Mouse (Mus musculus) forebrain, embryonic 11.5 days (tissue): ENCODE measurements at regions not wholly inside any gene's neighbourhood (a gene's known extent, or its start where the extent isn't known, plus 50 kb on each side); places are given as distances from the start of the nearest gene placed in this dataset.
A peak's percentile ranks its signal among the peaks of the same experiment; 100 is the strongest.

Experiments
- ATAC-seq: fragments of 200-750 bp; cut with Nextera tagmentation; replicated peaks from 2 replicates; pipeline ENCODE4 v1.8.0; 2017; ENCODE audit warnings: moderate TSS enrichment; ENCODE audit not compliant: low FRiP score
- DNase-seq: peaks from one replicate; pipeline ENCODE4 v3.0.0-alpha.2; 2017; ENCODE audit warnings: low spot score
- H3K27ac ChIP-seq: fragments of 300-500 bp; sonication (generic); 2 replicates; pipeline ENCODE4 v1.5.1; 2014; ENCODE audit warnings: low read depth, low read length
- H3K27me3 ChIP-seq: fragments of 300-500 bp; sonication (generic); 2 replicates; pipeline ENCODE4 v1.6.1; 2014; ENCODE audit warnings: mild to moderate bottlenecking, low read length, mixed read lengths; ENCODE audit not compliant: control insufficient read depth, insufficient read depth
- H3K36me3 ChIP-seq: fragments of 300-500 bp; sonication (generic); 2 replicates; pipeline ENCODE4 v1.6.1; 2014; ENCODE audit warnings: mild to moderate bottlenecking, low read length, moderate library complexity, mixed read lengths; ENCODE audit not compliant: control insufficient read depth, insufficient read depth
- H3K4me1 ChIP-seq: fragments of 300-500 bp; sonication (generic); replicated peaks from 2 replicates; pipeline ENCODE4 v1.6.1; 2014; ENCODE audit warnings: low read length, mixed read lengths; ENCODE audit not compliant: control insufficient read depth, insufficient read depth
- H3K4me2 ChIP-seq: fragments of 300-500 bp; sonication (generic); 2 replicates; pipeline ENCODE4 v1.6.1; 2014; ENCODE audit warnings: low read depth, mild to moderate bottlenecking, low read length, moderate library complexity, mixed read lengths; ENCODE audit not compliant: severe bottlenecking
- H3K4me3 ChIP-seq: fragments of 300-500 bp; sonication (generic); 2 replicates; pipeline ENCODE4 v1.5.1; 2014; ENCODE audit warnings: low read depth, low read length
- H3K9ac ChIP-seq: fragments of 300-500 bp; sonication (generic); 2 replicates; pipeline ENCODE4 v1.6.1; 2014; ENCODE audit warnings: low read length
- H3K9me3 ChIP-seq: fragments of 300-500 bp; sonication (generic); 2 replicates; pipeline ENCODE4 v1.6.1; 2016; ENCODE audit warnings: low read length, mixed read lengths; ENCODE audit not compliant: control insufficient read depth
- WGBS: fragments of 180-500 bp; shearing (Covaris S2); extraction: QIAGEN DNeasy Blood & Tissue Kit; methylation state at CpG from one replicate; pipeline ENCODE4 v1.1.7; 2014; 5-methylcytosine and 5-hydroxymethylcytosine counted together

DNA sequence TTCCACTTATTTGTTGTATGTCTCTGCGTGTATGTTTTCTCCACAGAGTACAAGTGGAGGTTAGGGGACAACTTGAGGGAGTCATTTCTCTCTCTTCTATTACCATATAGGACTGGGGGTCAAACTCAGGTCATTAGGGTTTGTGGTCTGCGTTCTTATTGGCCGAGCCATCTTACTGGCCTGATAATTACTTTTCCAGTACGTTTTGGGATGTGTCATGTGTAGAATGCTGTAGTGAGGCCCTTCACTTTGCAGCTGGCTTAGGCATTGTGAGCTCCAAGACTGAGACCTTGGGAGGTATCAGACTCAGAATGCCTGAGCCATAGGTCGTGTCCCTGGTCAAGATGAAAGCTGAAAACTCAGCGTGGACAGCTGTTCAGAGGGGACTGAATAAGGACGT lies 161.7 kb upstream of the 4931429L15Rik start:
- ATAC-seq: no peak
- H3K9ac ChIP-seq: no peak overlapping the region
- H3K27me3 ChIP-seq: no peaks in the 10 kb centered on the region
- no peaks in the 10 kb centered on the region for H3K9me3 ChIP-seq
- no peak overlapping the region for H3K4me2 ChIP-seq
- H3K4me3 ChIP-seq: no peak overlapping the region
- 54% methylated on average over 7 of the region's 7 CpGs for WGBS
- H3K4me1 ChIP-seq: peaks cover 18% of the 10 kb centered on the region
- no peaks in the 10 kb centered on the region for H3K36me3 ChIP-seq
- H3K27ac ChIP-seq: no peak overlapping the region
- no peak for DNase-seq

DNA sequence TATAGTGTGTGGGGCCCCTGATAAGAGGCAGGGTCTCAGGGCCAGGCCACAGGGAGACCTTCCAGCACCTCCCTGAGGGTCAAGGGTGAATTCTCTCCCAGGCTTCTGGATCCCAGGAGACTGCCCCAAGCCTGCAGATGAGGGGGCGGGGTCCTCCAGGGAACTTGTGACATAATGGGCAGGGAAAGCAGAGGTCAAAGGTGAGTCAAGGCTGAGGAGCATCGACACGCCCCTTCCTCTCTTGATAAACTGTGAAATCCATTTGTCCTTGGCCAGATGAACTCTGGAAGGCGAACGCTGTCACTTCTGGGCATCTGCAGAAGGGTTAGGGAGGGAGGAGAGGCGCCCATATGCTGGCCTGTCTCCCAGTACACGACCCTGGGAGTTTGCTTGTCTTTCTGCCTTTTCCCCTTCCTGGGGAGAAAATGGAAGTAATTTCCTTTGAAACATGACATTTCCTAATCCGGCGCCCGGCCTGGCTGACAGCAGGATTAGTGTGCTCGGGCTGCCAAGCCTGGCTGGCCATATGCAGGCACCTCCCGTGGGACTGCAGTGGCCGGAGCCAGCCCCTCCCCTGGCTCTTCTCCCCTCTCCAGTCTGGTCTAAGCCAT lies 160.4 kb upstream of the 4931429L15Rik start:
- no peaks in the 10 kb centered on the region for H3K36me3 ChIP-seq
- no peak overlapping the region for H3K4me3 ChIP-seq
- WGBS: 9% methylated on average over 13 of the region's 13 CpGs
- H3K27me3 ChIP-seq: no peaks in the 10 kb centered on the region
- H3K27ac ChIP-seq: no peak overlapping the region
- no peak overlapping the region for H3K4me2 ChIP-seq
- ATAC-seq (no peak), DNase-seq (no peak)
- H3K9me3 ChIP-seq: no peaks in the 10 kb centered on the region
- peaks cover 18% of the 10 kb centered on the region for H3K4me1 ChIP-seq
- peak overlapping the region; percentile 17; the same call in 1 of the 2 replicates for H3K9ac ChIP-seq

DNA sequence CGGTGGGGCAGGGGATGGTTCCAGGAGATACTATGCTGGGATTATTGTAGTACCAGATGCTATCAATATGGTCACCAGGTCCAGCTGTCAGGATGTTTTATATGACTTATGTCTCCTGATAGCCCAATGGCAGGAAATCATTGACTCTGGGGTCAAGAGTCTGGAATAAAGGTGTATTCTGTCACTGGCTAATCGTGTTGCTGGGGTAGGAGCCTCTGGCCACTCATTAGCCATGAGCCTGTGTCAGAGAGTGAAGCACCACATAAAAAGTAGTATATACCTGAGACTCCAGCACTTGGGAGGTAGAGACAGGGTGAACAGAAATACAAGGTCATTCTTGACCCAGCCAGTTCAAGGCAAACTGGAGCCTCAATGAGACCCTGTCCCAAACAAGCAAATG lies 158.8 kb upstream of the 4931429L15Rik start:
- Histone ChIP-seq H3K4me1 (peaks cover 18% of the 10 kb centered on the region), H3K36me3 (no peaks in the 10 kb centered on the region), H3K9ac (no peak overlapping the region), H3K27ac (no peak overlapping the region), H3K4me2 (no peak overlapping the region), H3K9me3 (no peaks in the 10 kb centered on the region), H3K4me3 (no peak overlapping the region), H3K27me3 (no peaks in the 10 kb centered on the region; the same call in 1 of the 2 replicates)
- no peak for DNase-seq
- ATAC-seq: no peak
- 76% methylated on average over 2 of the region's 2 CpGs for WGBS

DNA sequence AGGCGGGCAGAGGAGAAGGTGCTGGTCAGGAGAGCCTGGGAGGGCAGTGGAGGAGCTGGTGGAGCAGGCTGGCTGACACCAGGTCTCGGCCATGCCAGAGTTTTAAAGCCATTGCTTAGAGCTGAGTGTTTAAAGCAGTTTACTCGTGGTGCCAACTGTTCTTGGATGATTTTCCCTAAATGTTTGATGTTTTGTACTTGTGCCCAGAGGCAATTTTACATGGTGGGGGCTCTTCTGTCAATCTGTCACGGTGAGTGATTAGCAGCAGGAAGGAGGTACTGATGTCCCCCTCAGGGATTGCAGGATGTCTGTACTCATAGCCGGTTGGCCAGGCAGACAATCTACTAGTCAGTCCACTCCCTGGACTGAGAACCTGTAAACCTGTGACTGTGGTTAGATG lies 156.7 kb upstream of the 4931429L15Rik start:
- no peak for DNase-seq
- Histone ChIP-seq H3K4me3 (no peak overlapping the region), H3K4me2 (no peak overlapping the region), H3K36me3 (no peaks in the 10 kb centered on the region), H3K9ac (no peak overlapping the region), H3K4me1 (peaks cover 10% of the 10 kb centered on the region), H3K9me3 (no peaks in the 10 kb centered on the region), H3K27ac (no peak overlapping the region), H3K27me3 (no peaks in the 10 kb centered on the region; the same call in 1 of the 2 replicates)
- ATAC-seq: no peak
- WGBS: 61% methylated on average over 5 of the region's 5 CpGs

DNA sequence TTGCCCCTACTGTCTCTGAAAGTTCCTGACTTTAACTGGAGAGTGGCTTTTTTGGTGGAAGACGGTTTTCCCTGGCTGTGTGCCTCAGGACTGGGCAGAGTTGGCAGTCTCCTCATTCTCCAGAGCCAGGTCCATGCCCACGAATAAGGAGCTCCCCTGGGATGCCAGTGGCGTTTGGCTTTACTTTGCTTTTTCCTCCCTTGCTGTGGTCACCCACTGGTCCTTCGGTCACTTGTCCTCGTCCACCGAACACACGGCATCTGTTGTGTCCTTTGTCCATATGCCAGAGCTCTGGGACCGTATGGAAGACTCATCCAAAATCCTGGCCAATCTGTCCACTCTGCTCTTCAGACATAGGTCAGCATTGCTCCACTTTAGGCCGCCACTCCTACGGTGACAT lies 153.9 kb upstream of the 4931429L15Rik start:
- Histone ChIP-seq H3K27me3 (peaks cover 2% of the 10 kb centered on the region; the same call in 1 of the 2 replicates), H3K27ac (no peak overlapping the region), H3K36me3 (no peaks in the 10 kb centered on the region), H3K9me3 (no peaks in the 10 kb centered on the region), H3K9ac (no peak overlapping the region), H3K4me2 (no peak overlapping the region), H3K4me3 (no peak overlapping the region), H3K4me1 (peaks cover 5% of the 10 kb centered on the region; the same call in 1 of the 2 replicates)
- ATAC-seq (no peak), DNase-seq (no peak)
- WGBS: 91% methylated on average over 10 of the region's 10 CpGs

DNA sequence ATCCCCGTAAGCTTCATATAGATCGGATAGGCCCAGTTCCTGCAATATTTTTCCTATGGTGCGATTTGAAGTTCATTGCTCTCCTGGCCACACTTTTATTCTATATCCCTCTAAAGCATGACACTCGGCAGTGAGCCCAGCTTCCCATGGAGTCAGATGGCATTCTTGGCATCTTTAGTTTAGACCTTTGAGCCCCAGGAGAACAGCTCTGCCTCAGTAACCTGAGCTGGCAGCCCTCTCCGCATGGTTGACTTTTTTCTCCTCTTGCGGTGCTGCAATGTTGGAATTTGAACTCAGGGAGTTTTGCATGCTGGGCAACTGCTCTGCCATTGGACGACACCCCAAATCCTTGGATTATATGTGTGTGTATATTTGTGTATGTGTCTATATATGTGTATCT lies 149.7 kb upstream of the 4931429L15Rik start:
- Histone ChIP-seq H3K9me3 (no peaks in the 10 kb centered on the region), H3K4me3 (no peak overlapping the region), H3K27ac (no peak overlapping the region), H3K4me1 (peaks cover 5% of the 10 kb centered on the region; the same call in 1 of the 2 replicates), H3K4me2 (no peak overlapping the region), H3K9ac (no peak overlapping the region), H3K36me3 (no peaks in the 10 kb centered on the region), H3K27me3 (peaks cover 6% of the 10 kb centered on the region)
- DNase-seq (no peak), ATAC-seq (no peak)
- 73% methylated on average over 7 of the region's 7 CpGs for WGBS

DNA sequence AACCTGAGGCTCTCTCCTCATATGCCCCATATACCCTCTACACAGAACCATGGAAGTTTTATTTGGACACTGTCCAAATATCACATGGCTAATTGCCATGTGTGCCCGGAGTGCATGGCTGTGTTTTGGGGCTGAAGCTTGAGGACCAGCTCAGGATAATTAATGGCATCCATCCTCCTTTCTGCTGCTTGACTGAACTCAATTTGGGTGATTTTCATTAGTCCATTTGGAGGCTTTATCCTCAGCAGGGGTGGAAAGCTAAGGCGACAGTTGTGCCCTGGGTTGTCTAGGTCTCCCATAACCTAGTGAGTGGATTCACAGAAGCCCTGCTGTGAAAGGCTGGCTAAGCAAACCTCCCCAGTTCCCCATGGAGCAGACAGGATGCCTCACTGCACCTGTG lies 148.5 kb upstream of the 4931429L15Rik start:
- Histone ChIP-seq H3K27ac (no peak overlapping the region), H3K9me3 (no peaks in the 10 kb centered on the region), H3K4me1 (peaks cover 5% of the 10 kb centered on the region; the same call in 1 of the 2 replicates), H3K27me3 (peaks cover 6% of the 10 kb centered on the region), H3K9ac (no peak overlapping the region), H3K36me3 (no peaks in the 10 kb centered on the region), H3K4me2 (no peak overlapping the region), H3K4me3 (no peak overlapping the region)
- 19% methylated on average over 2 of the region's 2 CpGs for WGBS
- ATAC-seq (no peak), DNase-seq (no peak)

DNA sequence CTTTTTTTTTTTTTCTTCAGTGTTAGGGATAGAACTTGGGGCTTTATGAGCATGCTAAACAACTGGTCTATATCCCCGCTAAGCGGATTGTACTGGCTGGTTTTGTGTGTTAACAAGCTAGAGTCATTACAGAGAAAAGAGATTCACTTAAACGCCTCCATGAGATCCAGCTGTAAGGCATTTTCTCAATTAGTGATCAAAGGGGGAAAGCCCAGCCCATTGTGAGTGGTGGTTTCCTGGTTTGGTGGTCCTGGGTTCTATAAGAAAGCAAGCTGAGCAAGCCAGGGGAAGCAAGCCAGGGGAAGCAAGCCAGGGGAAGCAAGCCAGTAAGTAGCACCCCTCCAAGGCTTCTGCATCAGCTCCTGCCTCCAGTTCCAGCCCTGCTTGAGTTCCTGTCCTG lies 147.9 kb upstream of the 4931429L15Rik start:
- DNase-seq: no peak
- H3K9me3 ChIP-seq: no peaks in the 10 kb centered on the region
- H3K4me3 ChIP-seq: no peak overlapping the region
- WGBS: 18% methylated on average over 3 of the region's 3 CpGs
- H3K27ac ChIP-seq: no peak overlapping the region
- H3K27me3 ChIP-seq: peaks cover 6% of the 10 kb centered on the region
- H3K4me2 ChIP-seq: no peak overlapping the region
- H3K9ac ChIP-seq: no peak overlapping the region
- peaks cover 5% of the 10 kb centered on the region; the same call in 1 of the 2 replicates for H3K4me1 ChIP-seq
- no peak for ATAC-seq
- H3K36me3 ChIP-seq: no peaks in the 10 kb centered on the region

DNA sequence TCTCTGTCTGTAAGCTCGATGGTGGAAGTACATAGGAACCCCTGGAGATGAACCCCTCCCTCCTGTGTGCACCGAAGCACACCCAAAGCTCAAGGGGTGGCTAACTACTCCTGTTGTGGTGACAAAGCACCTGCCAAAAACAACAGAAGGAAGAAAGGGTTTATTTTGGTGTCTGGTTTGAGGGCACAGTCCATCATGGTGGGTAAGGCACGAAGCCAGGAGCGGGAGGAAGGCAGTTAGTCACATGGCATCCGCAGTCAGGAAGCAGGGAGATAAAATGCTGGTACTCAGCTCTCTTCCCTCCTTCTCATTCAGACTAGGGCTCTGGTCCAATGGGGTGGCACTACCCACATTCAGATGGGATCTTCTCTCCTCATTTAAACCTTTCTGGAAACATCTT lies 142.9 kb upstream of the 4931429L15Rik start:
- Histone ChIP-seq H3K9ac (no peak overlapping the region), H3K27me3 (peaks cover 4% of the 10 kb centered on the region; the same call in 1 of the 2 replicates), H3K27ac (no peak overlapping the region), H3K4me1 (no peaks in the 10 kb centered on the region), H3K9me3 (no peaks in the 10 kb centered on the region), H3K4me2 (no peak overlapping the region), H3K36me3 (no peaks in the 10 kb centered on the region), H3K4me3 (no peak overlapping the region)
- no peak for ATAC-seq
- DNase-seq: no peak
- 88% methylated on average over 5 of the region's 5 CpGs for WGBS
